Comparison of ENCODE assay signal across 9 mouse cellular contexts in genomic region chr9:44709600-44709999, GRCm38 (mm10). TPM values are rescaled to one million over a fixed set of nuclear protein-coding genes. Genes with fewer than 3 reads are reported as not detected.
DNase-seq lines count a peak whose midpoint lies in the region; ATAC-seq and TF ChIP-seq lines count a peak whose summit lies in the region.
"Had no signal": no experiment of that assay in that cellular context is flagged by ENCODE, and none has a peak within 500 bp of the region (broad histone marks: within the 10 kb centered on the region; RNA-seq: fewer than 3 reads in every experiment).

No protein-coding gene starts in this region.

- H3K27ac ChIP-seq in testis, adult 2 months (ENCODE audit: control insufficient read depth, insufficient read depth, low read depth, low read length) = no peak overlapping the region
- H3K27ac ChIP-seq in embryonic facial prominence, embryonic 12.5 days = peak overlapping the region; percentile 85; the same call in 1 of the 2 replicates
- no peak overlapping the region for H3K27ac ChIP-seq in midbrain, postnatal 0 days (ENCODE audit: low read depth, low read length)

- intact Hi-C loops in left cerebral cortex, postnatal 4 days (cut with DNase I) = no loop called here

- peak; percentile 68; the same call in 1 of the 2 replicates for TF ChIP-seq CTCF in testis, adult 2 months (IDR thresholded peaks at IDR 0.05; ENCODE audit: control insufficient read depth, insufficient read depth, insufficient replicate concordance, low read depth, low read length)
- peak; percentile 71 for TF ChIP-seq CTCF in midbrain, postnatal 0 days (IDR thresholded peaks at IDR 0.05)

- H3K27me3 ChIP-seq in testis, adult 2 months (ENCODE audit: control insufficient read depth, insufficient read depth, low read length) = no peaks in the 10 kb centered on the region; the same call in 1 of the 2 replicates
- no peaks in the 10 kb centered on the region for H3K27me3 ChIP-seq in embryonic facial prominence, embryonic 12.5 days
- no peaks in the 10 kb centered on the region for H3K27me3 ChIP-seq in midbrain, postnatal 0 days (ENCODE audit: insufficient read depth, low read length)

- no peaks in the 10 kb centered on the region for H3K36me3 ChIP-seq in testis, adult 2 months (ENCODE audit: control insufficient read depth, insufficient read depth, low read length)
- H3K36me3 ChIP-seq in embryonic facial prominence, embryonic 12.5 days = peaks cover 73% of the 10 kb centered on the region
- peaks cover 62% of the 10 kb centered on the region for H3K36me3 ChIP-seq in midbrain, postnatal 0 days (ENCODE audit: insufficient read depth, low read length)

- H3K4me2 ChIP-seq in embryonic facial prominence, embryonic 12.5 days (replicated peaks) = 0 out of 2 replicates have a peak overlapping the region, but pooled peaks have one; percentile 72
- H3K4me2 ChIP-seq in midbrain, postnatal 0 days (ENCODE audit: low read depth, low read length, poor library complexity, severe bottlenecking) = no peak overlapping the region

- peak; percentile 47 for DNase-seq in gastrocnemius, postnatal 10 days
- no peak for DNase-seq in gastrocnemius, postnatal 4 days (ENCODE audit: low spot score in 2 of 2)
- no peak for DNase-seq in testis, postnatal 14 days (ENCODE audit: low spot score)
- peak; percentile 58 for DNase-seq in midbrain, postnatal 0 days (ENCODE audit: low spot score)
- DNase-seq in c-Kit-positive CD71-positive TER-119-positive erythroid progenitor cells, embryonic 14.5 days (ENCODE audit: low spot score) = no peak
- no peak for DNase-seq in left cerebral cortex, postnatal 4 days

- 52% methylated on average over 2 of the region's 2 CpGs for WGBS in embryonic facial prominence, embryonic 12.5 days
- 57% methylated on average over 2 of the region's 2 CpGs for WGBS in midbrain, postnatal 0 days

- no peak for TF ChIP-seq POLR2A in testis, adult 2 months (IDR thresholded peaks at IDR 0.05; ENCODE audit: control insufficient read depth, low read depth, low read length)

- no peak overlapping the region for H3K4me3 ChIP-seq in testis, adult 2 months (ENCODE audit: control insufficient read depth, low read depth, low read length)
- H3K4me3 ChIP-seq in embryonic facial prominence, embryonic 12.5 days = no peak overlapping the region
- H3K4me3 ChIP-seq in midbrain, postnatal 0 days (ENCODE audit: low read depth, low read length) = no peak overlapping the region

- ATAC-seq in embryonic facial prominence, embryonic 12.5 days (ENCODE audit: insufficient number of reproducible peaks, insufficient read depth, low FRiP score, low TSS enrichment) = no peak
- no peak for ATAC-seq in midbrain, postnatal 0 days (ENCODE audit: low FRiP score)

- H3K9me3 ChIP-seq in embryonic facial prominence, embryonic 12.5 days = no peaks in the 10 kb centered on the region
- H3K9me3 ChIP-seq in midbrain, postnatal 0 days (ENCODE audit: low read length) = no peaks in the 10 kb centered on the region

- no peak overlapping the region for H3K9ac ChIP-seq in embryonic facial prominence, embryonic 12.5 days
- no peak overlapping the region for H3K9ac ChIP-seq in midbrain, postnatal 0 days (replicated peaks; ENCODE audit: low read length, poor library complexity, severe bottlenecking)

- H3K4me1 ChIP-seq in testis, adult 2 months (ENCODE audit: control insufficient read depth, insufficient read depth, low read length) = peaks cover 16% of the 10 kb centered on the region
- H3K4me1 ChIP-seq in embryonic facial prominence, embryonic 12.5 days = peaks cover 27% of the 10 kb centered on the region
- peaks cover 8% of the 10 kb centered on the region; the same call in 1 of the 2 replicates for H3K4me1 ChIP-seq in midbrain, postnatal 0 days (ENCODE audit: insufficient read depth, low read length)

RNA-seq across cellular contexts. Expression of gene Phldb1, which starts 25.4 kb away (rescaled TPM):
- total RNA-seq in gastrocnemius, postnatal 10 days (2021) = 10 to 100 TPM; 49.8 to 82.4 TPM
- total RNA-seq in gastrocnemius, postnatal 4 days (2021) = 100 to 1,000 TPM; 104 to 123 TPM
- polyA plus RNA-seq in testis, adult 2 months (2012; rRNA removed) = 3.8 and 4.8 TPM in 2 replicates
- polyA plus RNA-seq in embryonic facial prominence, embryonic 12.5 days (2016; fragmentation: Nextera tagmentation; extraction: Ambion mirVana) = 57.1 and 60.7 TPM in 2 replicates
- total RNA-seq in midbrain, postnatal 0 days (2014; rRNA removed) = 140 and 154 TPM in 2 replicates
- polyA plus RNA-seq in midbrain, postnatal 0 days (2015; fragmentation: Nextera tagmentation; extraction: Ambion mirVana) = 34.8 and 41.0 TPM in 2 replicates
- 100 to 1,000 TPM; 132 to 141 TPM for total RNA-seq in left cerebral cortex, postnatal 4 days (2021)

RNA-seq across cellular contexts. Expression of gene Treh, which starts 36.6 kb away (rescaled TPM):
- total RNA-seq in gastrocnemius, postnatal 10 days (2021) = not detected
- total RNA-seq in gastrocnemius, postnatal 4 days (2021) = not detected
- polyA plus RNA-seq in testis, adult 2 months (2012; rRNA removed) = 0.47 TPM in 1 of 2 replicates, not detected in the other
- polyA plus RNA-seq in embryonic facial prominence, embryonic 12.5 days (2016; fragmentation: Nextera tagmentation; extraction: Ambion mirVana) = not detected in 2 replicates
- total RNA-seq in midbrain, postnatal 0 days (2014; rRNA removed) = not detected in 2 replicates
- not detected in 2 replicates for polyA plus RNA-seq in midbrain, postnatal 0 days (2015; fragmentation: Nextera tagmentation; extraction: Ambion mirVana)
- total RNA-seq in left cerebral cortex, postnatal 4 days (2021) = not detected
- total RNA-seq: left cerebral cortex, postnatal 14 days had no signal

RNA-seq across cellular contexts. Expression of gene Arcn1, which starts 58.0 kb away (rescaled TPM):
- 10 to 100 TPM; 85.6 to 97.8 TPM for total RNA-seq in gastrocnemius, postnatal 10 days (2021)
- 100 to 1,000 TPM; 124 to 142 TPM for total RNA-seq in gastrocnemius, postnatal 4 days (2021)
- polyA plus RNA-seq in testis, adult 2 months (2012; rRNA removed) = 22.0 and 28.5 TPM in 2 replicates
- polyA plus RNA-seq in embryonic facial prominence, embryonic 12.5 days (2016; fragmentation: Nextera tagmentation; extraction: Ambion mirVana) = 193 and 197 TPM in 2 replicates
- 93.7 and 108 TPM in 2 replicates for total RNA-seq in midbrain, postnatal 0 days (2014; rRNA removed)
- 102 and 106 TPM in 2 replicates for polyA plus RNA-seq in midbrain, postnatal 0 days (2015; fragmentation: Nextera tagmentation; extraction: Ambion mirVana)
- 100 to 1,000 TPM; 116 to 122 TPM for total RNA-seq in left cerebral cortex, postnatal 4 days (2021)

RNA-seq across cellular contexts. Expression of gene Ift46, which starts 58.1 kb away (rescaled TPM):
- 10 to 100 TPM; 45.2 to 53.1 TPM for total RNA-seq in gastrocnemius, postnatal 10 days (2021)
- 10 to 100 TPM; 65.9 to 69.5 TPM for total RNA-seq in gastrocnemius, postnatal 4 days (2021)
- polyA plus RNA-seq in testis, adult 2 months (2012; rRNA removed) = 199 and 203 TPM in 2 replicates
- 151 and 153 TPM in 2 replicates for polyA plus RNA-seq in embryonic facial prominence, embryonic 12.5 days (2016; fragmentation: Nextera tagmentation; extraction: Ambion mirVana)
- total RNA-seq in midbrain, postnatal 0 days (2014; rRNA removed) = 64.8 and 72.1 TPM in 2 replicates
- 151 and 170 TPM in 2 replicates for polyA plus RNA-seq in midbrain, postnatal 0 days (2015; fragmentation: Nextera tagmentation; extraction: Ambion mirVana)
- total RNA-seq in left cerebral cortex, postnatal 4 days (2021) = 100 to 1,000 TPM; 111 to 114 TPM

Comparison
In these comparisons a context has a peak if more than half of its experiments do, and no peak if none do; other contexts are left out.
1. DNase-seq: peak in gastrocnemius, postnatal 10 days (single experiment) and midbrain, postnatal 0 days (single experiment); none in gastrocnemius, postnatal 4 days (0 of 2), testis, postnatal 14 days (single experiment), c-Kit-positive CD71-positive TER-119-positive erythroid progenitor cells, embryonic 14.5 days (single experiment) and left cerebral cortex, postnatal 4 days (single experiment).